Mouse (Mus musculus): ENCODE measurements around the gene Cntrob. TPM values are rescaled to one million over a fixed set of nuclear protein-coding genes. Genes with fewer than 3 reads are reported as not detected.
"Not testable (repeated sequence)": the region's sequence is repeated elsewhere in the genome, so short reads cannot be mapped to it uniquely, and the experiment has no call there.

Cntrob gene
- total RNA-seq, 1 experiment from 2014 or later: 10.7 TPM

DNA sequence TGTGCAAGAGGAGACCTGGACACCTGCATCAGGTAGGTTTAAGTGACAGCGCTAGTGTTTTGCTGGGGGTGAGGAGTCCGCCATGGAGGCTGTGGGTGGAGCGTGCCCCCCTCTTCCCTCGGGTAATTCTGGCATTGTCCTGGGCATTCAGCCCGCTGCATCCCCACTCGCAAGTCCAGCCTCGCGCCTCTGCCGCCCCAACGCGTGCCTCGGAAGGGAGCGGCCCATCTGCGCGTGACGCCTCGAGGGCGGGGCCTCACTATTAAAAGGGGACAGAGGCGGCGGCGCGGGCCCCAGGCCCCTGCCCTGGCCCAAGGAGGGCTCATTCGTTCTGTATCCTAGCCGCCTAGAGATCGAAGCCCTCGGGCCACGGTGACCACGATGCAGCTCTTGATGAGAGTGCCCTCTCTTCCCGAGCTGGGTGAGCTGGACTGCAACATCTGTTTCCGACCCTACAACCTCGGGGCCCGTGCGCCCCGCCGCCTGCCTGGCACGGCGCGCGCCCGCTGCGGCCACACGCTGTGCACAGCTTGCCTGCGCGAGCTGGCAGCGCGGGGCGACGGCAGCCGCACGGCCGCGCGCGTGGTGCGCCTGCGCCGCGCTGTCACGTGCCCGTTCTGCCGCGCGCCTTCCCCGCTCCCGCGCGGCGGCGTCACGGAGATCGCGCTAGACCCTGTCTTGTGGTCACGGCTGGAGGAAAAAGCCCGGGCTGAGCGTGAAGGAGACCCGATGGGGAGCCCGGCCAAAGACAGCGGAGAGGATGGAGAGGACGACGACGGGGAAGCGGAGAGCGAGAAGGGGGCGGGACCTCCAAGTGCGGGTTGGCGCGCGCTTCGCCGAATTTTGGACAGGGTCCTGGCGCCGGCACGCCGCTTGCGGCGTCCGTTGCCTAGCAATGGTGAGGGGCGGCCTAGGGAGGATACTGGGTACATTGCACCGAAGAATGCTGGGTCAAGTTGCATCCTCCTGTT is 16.9 kb upstream of the Cntrob start, which contains the start of gene Rnf227:
Gene Rnf227, plus strand, starts transcription at position 301 of the 971 bp plus-strand sequence.
- DNase-seq: peak; percentile 75

DNA sequence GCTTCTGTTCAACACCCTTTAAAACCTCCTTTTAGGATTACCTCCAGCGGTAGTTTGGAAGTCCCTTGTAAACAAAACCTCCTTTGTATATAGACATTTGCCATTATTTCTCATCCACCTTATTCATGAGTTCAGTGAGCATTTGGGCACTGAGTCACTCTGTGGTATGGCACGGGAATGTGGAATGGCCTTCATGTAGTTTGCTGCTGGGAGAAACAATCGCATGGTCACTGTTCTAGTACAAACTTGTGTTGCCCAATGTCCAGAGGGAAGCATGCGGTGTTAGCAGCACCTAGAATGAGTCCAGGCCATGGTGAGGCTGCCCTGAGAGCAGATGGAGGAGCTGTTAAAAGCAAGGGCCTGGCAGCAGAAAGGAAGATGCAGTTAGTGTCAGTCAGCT is 11.2 kb upstream of the Cntrob start:
- no peak for DNase-seq

- DNase-seq: no peak
These were observed 10.3 kb upstream of the Cntrob start for GRCm38 (mm10) chr11:69333922-69334321.

DNA sequence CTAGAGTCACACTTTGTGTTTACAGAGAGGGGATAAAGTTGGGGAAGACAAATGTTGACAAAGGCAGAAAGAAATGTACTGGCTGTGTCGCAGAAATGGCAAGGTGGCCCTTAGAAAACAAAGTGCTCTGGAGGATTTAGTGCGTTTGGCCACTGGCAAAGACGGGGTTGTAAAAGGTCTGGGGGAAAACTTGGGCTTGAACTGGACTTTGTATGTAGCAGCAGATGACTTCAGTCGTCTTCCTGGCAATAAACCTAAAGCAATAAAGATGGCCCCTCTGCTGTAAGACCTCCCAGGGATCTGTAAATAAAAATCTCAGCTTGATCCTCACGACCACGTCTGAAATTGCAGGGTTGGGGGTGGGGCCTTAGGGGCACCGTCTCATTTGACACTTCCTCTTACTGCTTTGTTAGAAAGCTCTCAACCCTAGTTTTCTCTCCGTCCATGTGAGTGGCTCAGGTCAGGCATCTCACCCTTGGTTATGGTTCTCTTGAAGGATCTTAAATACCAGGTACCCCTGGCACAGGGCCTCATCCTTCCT is 9.2 kb upstream of the Cntrob start:
- DNase-seq: no peak

GRCm38 (mm10) chr11:69331929-69332405 is 8.4 kb upstream of the Cntrob start:
- DNase-seq: peak; percentile 90

DNA sequence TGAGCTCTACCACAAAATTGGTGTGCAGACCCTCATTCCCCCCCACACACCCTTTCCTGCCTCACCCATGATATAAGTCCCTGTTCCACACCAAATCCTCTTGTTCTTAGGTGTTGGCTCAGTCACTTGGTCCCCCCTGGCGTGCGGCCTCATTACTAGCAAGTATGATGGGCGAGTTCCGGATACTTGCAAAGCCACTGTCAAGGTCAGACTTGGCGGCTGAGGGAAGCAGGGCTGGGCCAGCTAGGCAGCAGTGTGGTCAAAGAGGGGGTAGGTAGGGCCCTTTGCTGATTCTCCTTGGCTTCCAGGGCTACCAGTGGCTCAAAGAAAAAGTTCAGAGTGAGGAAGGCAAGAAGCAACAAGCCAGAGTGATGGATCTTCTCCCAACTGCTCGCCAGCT is 7.6 kb upstream of the Cntrob start:
- DNase-seq: peak; percentile 62

DNA sequence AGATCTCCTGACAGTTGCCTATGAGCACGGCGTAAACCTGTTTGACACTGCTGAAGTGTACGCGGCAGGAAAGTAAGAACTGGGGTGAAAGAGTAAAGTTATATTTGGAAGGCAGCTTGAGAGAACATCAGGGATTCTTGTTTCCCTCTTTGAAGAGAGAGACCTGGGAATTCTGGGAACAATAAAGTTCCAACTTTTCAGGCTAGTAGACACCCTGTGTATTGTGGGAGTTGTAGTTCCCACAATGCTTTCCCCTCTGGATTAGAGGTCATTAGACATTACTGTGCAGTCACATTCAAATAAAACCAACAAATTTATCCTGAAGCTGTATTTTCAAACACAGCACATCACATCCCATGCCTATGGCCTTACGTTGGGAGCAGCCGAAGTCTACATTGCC is 4.9 kb upstream of the Cntrob start:
- DNase-seq: no peak

DNA sequence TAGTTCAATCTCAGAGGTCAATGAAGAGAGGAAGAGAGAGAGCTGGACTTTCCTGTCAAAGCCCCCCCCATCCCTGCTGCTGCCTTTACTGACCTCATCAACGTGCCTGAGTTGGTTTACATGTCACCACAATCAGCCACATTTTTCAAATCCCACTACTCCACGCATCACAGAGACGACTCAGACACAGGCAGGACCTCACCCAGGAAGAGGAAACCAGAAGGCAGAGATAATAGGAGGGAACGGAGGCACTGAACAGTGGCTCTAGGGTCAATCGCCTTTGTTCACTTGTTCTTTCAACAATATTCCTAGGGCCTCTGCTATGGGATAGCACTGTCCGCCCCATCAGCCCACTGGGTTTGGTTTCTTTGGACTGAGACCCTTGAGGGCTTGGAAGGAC is 4.1 kb upstream of the Cntrob start:
- DNase-seq: no peak

DNA sequence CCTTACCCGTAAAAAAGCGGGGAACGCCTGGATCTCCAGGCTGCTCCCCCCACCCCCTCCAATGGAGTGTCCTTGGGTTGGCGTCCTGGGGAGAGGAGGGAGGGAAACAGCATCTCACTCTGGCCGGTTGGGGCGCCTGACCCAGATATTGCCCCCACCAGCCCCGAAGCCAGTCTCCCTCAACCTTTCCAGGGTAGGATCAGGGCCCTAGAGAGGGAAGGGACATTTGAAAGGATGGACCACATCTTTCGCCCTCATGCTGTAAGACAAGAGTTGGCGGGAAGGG is 3.5 kb upstream of the Cntrob start:
- DNase-seq: peak; percentile 67

- peak; percentile 57 for DNase-seq
These were observed 3.0 kb upstream of the Cntrob start for GRCm38 (mm10) chr11:69326408-69327156.

DNA sequence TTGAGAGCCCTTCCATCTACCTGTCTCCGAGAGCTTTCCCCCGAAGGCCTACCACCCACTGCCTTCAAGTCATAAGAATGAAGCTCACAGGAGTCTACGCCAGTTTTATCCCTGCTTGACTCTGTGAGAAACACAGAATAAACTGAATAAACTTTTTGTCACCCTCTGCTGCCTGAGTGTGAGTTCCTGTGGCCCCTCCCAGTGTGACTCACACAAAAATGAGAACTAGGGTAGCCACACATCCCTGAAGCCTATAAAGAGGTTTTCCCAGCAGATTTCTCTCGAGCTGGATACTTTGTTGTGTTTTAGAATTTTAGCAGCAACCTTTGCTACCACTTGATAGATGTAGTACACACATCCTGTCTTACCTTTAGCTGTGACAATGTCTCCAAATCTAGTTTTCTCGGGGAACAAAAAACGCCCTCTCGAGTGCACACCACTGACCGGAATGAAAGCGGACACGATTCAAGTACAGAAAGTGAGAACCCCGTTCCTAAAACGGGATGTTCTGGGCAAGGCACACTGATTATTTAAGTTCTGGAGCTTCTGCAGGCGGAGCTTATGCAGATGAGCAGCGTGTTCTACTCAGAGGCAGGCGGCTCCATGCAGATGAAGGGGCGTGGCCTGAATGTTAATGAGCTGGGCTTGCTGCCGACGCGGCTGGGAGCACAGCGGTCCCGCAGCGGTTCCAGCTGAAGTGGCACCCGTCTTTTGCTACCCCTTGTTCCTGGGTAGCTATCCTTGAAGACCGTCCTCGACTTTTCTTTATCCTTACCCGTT is 2.2 kb upstream of the Cntrob start, which contains the start of gene Kcnab3:
Gene Kcnab3, plus strand, starts transcription at position 631 of the 780 bp plus-strand sequence.
- peak; percentile 92 for DNase-seq

DNA sequence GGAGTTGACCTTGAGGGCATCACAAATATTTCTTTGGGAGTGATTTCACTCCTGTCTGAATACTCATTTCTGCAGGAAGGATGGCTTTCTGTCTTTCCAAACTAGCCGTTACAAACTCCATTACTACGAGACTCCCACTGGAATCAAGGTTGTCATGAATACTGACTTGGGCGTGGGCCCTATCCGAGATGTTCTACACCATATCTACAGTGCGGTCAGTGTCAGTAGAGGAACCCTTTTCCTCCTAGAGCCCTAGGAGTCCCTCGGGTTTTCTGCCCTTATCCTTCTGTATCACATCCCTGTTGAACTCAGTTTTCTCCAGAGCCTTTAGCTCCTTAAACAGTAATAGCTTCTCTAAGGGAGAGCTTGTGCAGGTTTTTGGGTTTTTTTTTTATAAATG is 1.2 kb upstream of the Cntrob start:
- DNase-seq: no peak

- DNase-seq: no peak
These were observed 693 bp downstream of the Cntrob start for GRCm38 (mm10) chr11:69322693-69323471.

- no peak for DNase-seq
These were observed 1.6 kb downstream of the Cntrob start for GRCm38 (mm10) chr11:69322010-69322409.

DNA sequence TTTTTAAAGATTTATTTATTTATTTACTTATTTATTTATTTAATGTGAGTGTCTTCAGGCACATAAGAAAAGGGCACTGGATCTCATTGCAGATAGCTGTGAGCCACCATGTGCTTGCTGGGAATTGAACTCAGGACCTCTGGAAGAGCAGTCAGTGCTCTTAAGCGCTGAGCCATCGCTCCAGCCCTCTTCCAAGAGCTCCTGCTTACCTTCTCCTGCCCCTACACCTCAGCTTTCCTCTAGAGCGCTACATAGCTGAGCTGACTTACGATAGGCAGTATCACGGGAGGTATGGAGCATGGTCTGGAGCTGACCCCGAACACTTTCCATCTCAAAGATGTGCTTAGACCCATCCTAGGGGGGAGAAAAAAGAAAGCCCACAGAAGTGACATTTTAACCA is 2.0 kb downstream of the Cntrob start:
- no peak for DNase-seq

DNA sequence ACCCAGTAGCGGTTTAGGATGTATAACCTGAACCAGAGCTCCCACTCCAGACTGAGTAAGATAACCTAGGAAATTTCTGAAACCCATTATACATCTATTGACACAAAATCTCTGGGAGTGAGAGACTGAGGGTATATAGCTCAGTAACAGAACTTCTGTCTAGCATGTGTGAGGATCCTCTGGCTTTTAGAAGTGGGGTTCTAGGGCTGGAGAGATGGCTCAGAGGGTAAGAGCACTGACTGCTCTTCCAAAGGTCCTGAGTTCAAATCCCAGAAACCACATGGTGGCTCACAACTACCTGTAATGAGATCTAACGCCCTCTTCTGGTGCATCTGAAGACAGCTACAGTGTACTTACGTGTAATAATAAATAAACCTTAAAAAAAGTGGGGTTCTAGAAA is 5.6 kb downstream of the Cntrob start:
- DNase-seq: not testable (repeated sequence)

GRCm38 (mm10) chr11:69316361-69316760 is 7.2 kb downstream of the Cntrob start:
- no peak for DNase-seq

GRCm38 (mm10) chr11:69311266-69311665 is 12.3 kb downstream of the Cntrob start:
- peak; percentile 69 for DNase-seq

DNA sequence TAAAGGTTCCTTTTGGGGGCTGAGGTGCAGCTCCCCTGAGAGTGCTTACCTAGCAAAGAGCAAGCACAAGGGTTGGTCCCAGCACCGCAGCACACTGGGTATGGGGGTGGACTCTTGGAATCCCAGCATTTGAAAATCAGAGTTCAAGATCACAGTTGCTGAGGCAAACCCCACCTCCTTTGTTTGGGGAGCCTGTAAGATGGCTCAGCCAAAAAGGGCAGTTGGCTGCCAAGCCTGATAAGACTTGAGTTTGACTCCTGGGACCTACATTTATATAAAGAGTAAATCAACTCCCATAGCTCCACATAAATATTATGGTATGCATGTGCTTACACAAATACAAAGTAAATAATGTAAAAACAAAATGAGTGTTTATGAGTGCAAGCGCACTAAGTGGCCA is 17.5 kb downstream of the Cntrob start:
- no peak for DNase-seq

DNA sequence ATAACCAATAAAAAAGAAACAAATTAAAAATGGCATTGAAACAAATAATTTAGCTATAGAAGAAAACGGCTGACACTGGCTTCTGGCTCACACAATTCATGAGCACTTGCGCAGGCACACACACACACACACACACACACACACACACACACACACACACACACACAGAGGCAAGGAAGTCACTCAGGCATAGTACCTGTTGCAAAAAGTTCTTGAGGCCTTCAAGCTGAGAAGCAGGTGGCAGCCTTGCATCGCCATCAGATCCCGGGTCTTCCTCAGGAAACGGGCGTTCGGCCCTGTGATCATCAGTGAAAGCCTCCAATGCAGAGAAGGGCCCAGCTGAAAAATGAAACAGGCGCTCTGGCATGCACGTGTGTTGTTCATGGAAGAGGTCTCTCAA is 18.3 kb downstream of the Cntrob start:
- no peak for DNase-seq

- peak; percentile 11 for DNase-seq
These were observed 20.8 kb downstream of the Cntrob start for GRCm38 (mm10) chr11:69302817-69303216.

Measured in adrenal gland, postnatal 14 days (tissue).